Mouse (Mus musculus): ENCODE results near the gene Klhl2. TPM values are rescaled to one million over a fixed set of nuclear protein-coding genes. Genes with fewer than 3 reads are reported as not detected.

Klhl2 gene
- polyA plus RNA-seq, 1 experiment: 25.9 TPM

GRCm38 (mm10) chr8:64835475-64836122 is 14.2 kb downstream of the Klhl2 start:
- H3K9me3 ChIP-seq (replicated peaks; ENCODE audit: control insufficient read depth, insufficient read depth, low read length, poor library complexity, severe bottlenecking): no peaks in the 10 kb centered on the region
- no peaks in the 10 kb centered on the region for H3K4me1 ChIP-seq (ENCODE audit: control insufficient read depth, insufficient read depth, low read length)
- no peaks in the 10 kb centered on the region for H3K27me3 ChIP-seq (ENCODE audit: control insufficient read depth, insufficient read depth, low read length, poor library complexity, severe bottlenecking)
- peaks cover 8% of the 10 kb centered on the region for H3K36me3 ChIP-seq (ENCODE audit: control insufficient read depth, insufficient read depth, low read length, poor library complexity, severe bottlenecking)
- H3K9ac ChIP-seq (ENCODE audit: low read depth, poor library complexity, severe bottlenecking): no peak overlapping the region
- H3K4me3 ChIP-seq (ENCODE audit: low read depth, low read length): no peak overlapping the region
- TF ChIP-seq POLR2A (IDR thresholded peaks at IDR 0.05; ENCODE audit: insufficient read depth, low read length) (no peak), EP300 (IDR thresholded peaks at IDR 0.05; ENCODE audit: insufficient read depth, low read depth, low read length) (no peak), CTCF (IDR thresholded peaks at IDR 0.05; ENCODE audit: low read depth, low read length) (no peak)
- H3K27ac ChIP-seq (ENCODE audit: insufficient read depth, low read length): no peak overlapping the region

DNA sequence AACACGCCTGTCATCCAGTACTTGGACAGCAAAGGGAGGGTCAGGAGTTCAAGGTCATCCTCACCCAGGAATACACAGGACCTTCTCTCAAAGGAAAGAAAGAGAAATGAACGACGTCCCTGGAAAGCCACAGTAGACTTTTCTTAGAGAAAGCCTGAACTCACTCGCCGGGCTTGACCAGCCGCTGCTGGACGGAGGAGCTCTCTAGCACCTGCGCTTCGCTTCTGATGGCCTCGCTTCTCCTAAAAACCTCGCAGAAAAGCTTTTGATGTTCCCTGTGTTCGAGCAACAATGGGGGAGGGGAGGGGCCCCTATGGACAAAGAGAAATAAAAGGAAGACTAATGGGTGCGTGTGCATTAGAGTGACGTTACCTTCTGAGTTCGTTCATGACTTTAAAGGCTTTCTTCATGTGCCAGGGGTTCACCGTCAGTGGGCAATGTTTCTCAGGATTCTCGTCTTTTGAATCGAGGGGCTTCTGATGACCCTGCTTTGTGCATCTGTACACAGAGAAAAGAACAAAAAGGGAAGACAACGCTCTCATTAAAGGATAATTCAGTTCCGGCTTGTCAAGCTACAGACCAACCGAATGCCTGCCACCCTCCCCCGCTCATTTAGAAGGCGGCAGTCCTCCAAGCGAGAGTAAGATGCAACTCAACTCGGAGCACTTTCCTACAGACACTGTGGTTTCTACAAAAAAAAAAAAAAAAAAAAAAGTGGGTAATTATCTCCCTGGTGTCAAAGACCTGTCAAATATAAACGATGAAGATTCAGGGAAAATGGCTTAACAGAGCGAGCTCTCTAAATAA is 15.5 kb downstream of the Klhl2 start:
- Histone ChIP-seq H3K27me3 (ENCODE audit: control insufficient read depth, insufficient read depth, low read length, poor library complexity, severe bottlenecking) (no peaks in the 10 kb centered on the region), H3K9ac (ENCODE audit: low read depth, poor library complexity, severe bottlenecking) (peak overlapping the region; percentile 13), H3K9me3 (replicated peaks; ENCODE audit: control insufficient read depth, insufficient read depth, low read length, poor library complexity, severe bottlenecking) (no peaks in the 10 kb centered on the region), H3K4me1 (ENCODE audit: control insufficient read depth, insufficient read depth, low read length) (no peaks in the 10 kb centered on the region), H3K27ac (ENCODE audit: insufficient read depth, low read length) (peak overlapping the region; percentile 54; the same call in 1 of the 2 replicates), H3K4me3 (ENCODE audit: low read depth, low read length) (no peak overlapping the region), H3K36me3 (ENCODE audit: control insufficient read depth, insufficient read depth, low read length, poor library complexity, severe bottlenecking) (peaks cover 10% of the 10 kb centered on the region)
- no peak for TF ChIP-seq CTCF (IDR thresholded peaks at IDR 0.05; ENCODE audit: low read depth, low read length)
- TF ChIP-seq POLR2A (IDR thresholded peaks at IDR 0.05; ENCODE audit: insufficient read depth, low read length): no peak
- no peak for TF ChIP-seq EP300 (IDR thresholded peaks at IDR 0.05; ENCODE audit: insufficient read depth, low read depth, low read length)

- H3K9ac ChIP-seq (ENCODE audit: low read depth, poor library complexity, severe bottlenecking): no peak overlapping the region
- peaks cover 11% of the 10 kb centered on the region for H3K36me3 ChIP-seq (ENCODE audit: control insufficient read depth, insufficient read depth, low read length, poor library complexity, severe bottlenecking)
Measured at GRCm38 (mm10) chr8:64832581-64833135, 17.2 kb downstream of the Klhl2 start.

GRCm38 (mm10) chr8:64831656-64832055 is 18.2 kb downstream of the Klhl2 start:
- no peak overlapping the region for H3K4me3 ChIP-seq (ENCODE audit: low read depth, low read length)
- no peaks in the 10 kb centered on the region for H3K4me1 ChIP-seq (ENCODE audit: control insufficient read depth, insufficient read depth, low read length)
- no peaks in the 10 kb centered on the region for H3K27me3 ChIP-seq (ENCODE audit: control insufficient read depth, insufficient read depth, low read length, poor library complexity, severe bottlenecking)
- H3K9me3 ChIP-seq (replicated peaks; ENCODE audit: control insufficient read depth, insufficient read depth, low read length, poor library complexity, severe bottlenecking): no peaks in the 10 kb centered on the region
- H3K9ac ChIP-seq (ENCODE audit: low read depth, poor library complexity, severe bottlenecking): no peak overlapping the region
- H3K36me3 ChIP-seq (ENCODE audit: control insufficient read depth, insufficient read depth, low read length, poor library complexity, severe bottlenecking): peaks cover 11% of the 10 kb centered on the region
- H3K27ac ChIP-seq (ENCODE audit: insufficient read depth, low read length): no peak overlapping the region
- TF ChIP-seq CTCF (IDR thresholded peaks at IDR 0.05; ENCODE audit: low read depth, low read length): no peak
- no peak for TF ChIP-seq POLR2A (IDR thresholded peaks at IDR 0.05; ENCODE audit: insufficient read depth, low read length)
- TF ChIP-seq EP300 (IDR thresholded peaks at IDR 0.05; ENCODE audit: insufficient read depth, low read depth, low read length): no peak

More at GRCm38 (mm10) chr8:64832581-64833135, 17.2 kb downstream of the Klhl2 start:
- Histone ChIP-seq H3K9me3 (replicated peaks; ENCODE audit: control insufficient read depth, insufficient read depth, low read length, poor library complexity, severe bottlenecking) (no peaks in the 10 kb centered on the region), H3K4me3 (ENCODE audit: low read depth, low read length) (no peak overlapping the region), H3K4me1 (ENCODE audit: control insufficient read depth, insufficient read depth, low read length) (no peaks in the 10 kb centered on the region), H3K27ac (ENCODE audit: insufficient read depth, low read length) (0 out of 2 replicates have a peak overlapping the region, but pooled peaks have one; percentile 5), H3K27me3 (ENCODE audit: control insufficient read depth, insufficient read depth, low read length, poor library complexity, severe bottlenecking) (no peaks in the 10 kb centered on the region)
- TF ChIP-seq EP300 (IDR thresholded peaks at IDR 0.05; ENCODE audit: insufficient read depth, low read depth, low read length) (no peak), CTCF (IDR thresholded peaks at IDR 0.05; ENCODE audit: low read depth, low read length) (no peak), POLR2A (IDR thresholded peaks at IDR 0.05; ENCODE audit: insufficient read depth, low read length) (no peak)

GRCm38 (mm10) chr8:64829921-64830320 is 19.9 kb downstream of the Klhl2 start:
- Histone ChIP-seq H3K9me3 (replicated peaks; ENCODE audit: control insufficient read depth, insufficient read depth, low read length, poor library complexity, severe bottlenecking) (no peaks in the 10 kb centered on the region), H3K27ac (ENCODE audit: insufficient read depth, low read length) (no peak overlapping the region), H3K36me3 (ENCODE audit: control insufficient read depth, insufficient read depth, low read length, poor library complexity, severe bottlenecking) (peaks cover 14% of the 10 kb centered on the region)

More at GRCm38 (mm10) chr8:64829921-64830320, 19.9 kb downstream of the Klhl2 start:
- H3K27me3 ChIP-seq (ENCODE audit: control insufficient read depth, insufficient read depth, low read length, poor library complexity, severe bottlenecking): no peaks in the 10 kb centered on the region
- H3K9ac ChIP-seq (ENCODE audit: low read depth, poor library complexity, severe bottlenecking): no peak overlapping the region
- no peak overlapping the region for H3K4me3 ChIP-seq (ENCODE audit: low read depth, low read length)
- TF ChIP-seq CTCF (IDR thresholded peaks at IDR 0.05; ENCODE audit: low read depth, low read length) (no peak), EP300 (IDR thresholded peaks at IDR 0.05; ENCODE audit: insufficient read depth, low read depth, low read length) (no peak), POLR2A (IDR thresholded peaks at IDR 0.05; ENCODE audit: insufficient read depth, low read length) (no peak)
- no peaks in the 10 kb centered on the region for H3K4me1 ChIP-seq (ENCODE audit: control insufficient read depth, insufficient read depth, low read length)

All from ES-Bruce4 (cell line).